Mouse (Mus musculus) hindbrain, postnatal 0 days (tissue): ENCODE data around the gene Hist1h4f. TPM values are rescaled to one million over a fixed set of nuclear protein-coding genes. Genes with fewer than 3 reads are reported as not detected.

Experiments used
- ATAC-seq: fragments of 200-750 bp; cut with Nextera tagmentation; 2 replicates; pipeline ENCODE4 v1.8.0; 2017; ENCODE audit warnings: mild to moderate bottlenecking, moderate TSS enrichment, moderate library complexity
- DNase-seq: peaks from one replicate; pipeline ENCODE4 v3.0.0-alpha.2; 2015; ENCODE audit warnings: low spot score
- H3K27ac ChIP-seq: fragments of 300-500 bp; sonication (generic); 2 replicates; pipeline ENCODE4 v1.5.1; 2014; ENCODE audit warnings: mild to moderate bottlenecking
- H3K27me3 ChIP-seq: fragments of 300-500 bp; sonication (generic); 2 replicates; pipeline ENCODE4 v1.6.1; 2014; ENCODE audit warnings: low read length, mixed read lengths; ENCODE audit not compliant: insufficient read depth
- H3K36me3 ChIP-seq: fragments of 300-500 bp; sonication (generic); 2 replicates; pipeline ENCODE4 v1.6.1; 2014; ENCODE audit warnings: low read length, mixed read lengths; ENCODE audit not compliant: insufficient read depth
- H3K4me1 ChIP-seq: fragments of 300-500 bp; sonication (generic); 2 replicates; pipeline ENCODE4 v1.6.1; 2014; ENCODE audit warnings: antibody characterized with exemption, low read length, mixed read lengths; ENCODE audit not compliant: insufficient read depth
- H3K4me2 ChIP-seq: fragments of 300-500 bp; sonication (generic); 2 replicates; pipeline ENCODE4 v1.6.1; 2014; ENCODE audit warnings: low read depth, mild to moderate bottlenecking, low read length, moderate library complexity, mixed read lengths
- H3K4me3 ChIP-seq: fragments of 300-500 bp; sonication (generic); 2 replicates; pipeline ENCODE4 v1.5.1; 2014; ENCODE audit warnings: low read length
- H3K9ac ChIP-seq: fragments of 300-500 bp; sonication (generic); replicated peaks from 2 replicates; pipeline ENCODE4 v1.6.1; 2014; ENCODE audit warnings: mild to moderate bottlenecking, low read length, moderate library complexity, mixed read lengths
- H3K9me3 ChIP-seq: fragments of 300-500 bp; sonication (generic); 2 replicates; pipeline ENCODE4 v1.6.1; 2016; ENCODE audit warnings: low read length, mixed read lengths
- CTCF ChIP-seq: IDR thresholded peaks from 2 replicates; pipeline ENCODE4 v1.5.1; 2016; ENCODE audit warnings: antibody characterized with exemption, control low read depth, low read depth
- WGBS: fragments of 180-500 bp; shearing (Covaris S2); extraction: QIAGEN DNeasy Blood & Tissue Kit; methylation state at CpG from one replicate; pipeline ENCODE4 v1.1.7; 2014; 5-methylcytosine and 5-hydroxymethylcytosine counted together
- polyA plus RNA-seq: library from polyadenylated mRNA; unstranded; fragments of >200 nt; fragmentation: Nextera tagmentation; extraction: Ambion mirVana; gene quantifications from 2 replicates; pipeline ENCODE4 v1.2.1, GENCODE M21; 2015
- total RNA-seq: library from RNA; depleted of rRNA; stranded (reverse); fragments of >200 nt; gene quantifications from 2 replicates; pipeline ENCODE4 v1.2.3, GENCODE M21; 2014

The Hist1h4f gene
- total and polyA plus RNA-seq, 2 experiments from 2014 or later = 2,344 TPM; not detected in 1

- under 1% methylated on average over 17 of the region's 17 CpGs for WGBS
- Histone ChIP-seq H3K4me2 (peak overlapping the region; percentile 62), H3K4me1 (no peaks in the 10 kb centered on the region), H3K9me3 (no peaks in the 10 kb centered on the region), H3K9ac (peak overlapping the region; percentile 51; the same call in 1 of the 2 replicates), H3K36me3 (no peaks in the 10 kb centered on the region), H3K27ac (peak overlapping the region; percentile 12; the same call in 1 of the 2 replicates), H3K4me3 (peak overlapping the region; percentile 37), H3K27me3 (no peaks in the 10 kb centered on the region)
- TF ChIP-seq CTCF = no peak
- peak; percentile 67; the same call in 1 of the 2 replicates for ATAC-seq
- DNase-seq = peak; percentile 97
Measured at GRCm38 (mm10) chr13:23526312-23526711, 25.1 kb downstream of the Hist1h4f start.

- ATAC-seq (no peak), DNase-seq (peak; percentile 28)
- Histone ChIP-seq H3K27ac (no peak overlapping the region), H3K9me3 (no peaks in the 10 kb centered on the region), H3K4me1 (no peaks in the 10 kb centered on the region), H3K9ac (no peak overlapping the region), H3K36me3 (no peaks in the 10 kb centered on the region), H3K27me3 (no peaks in the 10 kb centered on the region), H3K4me2 (peak overlapping the region; percentile 62), H3K4me3 (peak overlapping the region; percentile 37)
- 4% methylated on average over 10 of the region's 10 CpGs for WGBS
- no peak for TF ChIP-seq CTCF
Measured at GRCm38 (mm10) chr13:23525901-23526300, 25.5 kb downstream of the Hist1h4f start.

GRCm38 (mm10) chr13:23524654-23525053, 26.8 kb downstream of the Hist1h4f start:
- no peak overlapping the region for H3K4me2 ChIP-seq
- H3K9ac ChIP-seq = no peak overlapping the region
- DNase-seq (peak; percentile 88), ATAC-seq (peak; percentile 55; the same call in 1 of the 2 replicates)
- no peak overlapping the region for H3K27ac ChIP-seq
- no peak overlapping the region for H3K4me3 ChIP-seq
- no peaks in the 10 kb centered on the region for H3K4me1 ChIP-seq
- no peaks in the 10 kb centered on the region for H3K36me3 ChIP-seq
- H3K9me3 ChIP-seq = no peaks in the 10 kb centered on the region
- peak; percentile 93 for TF ChIP-seq CTCF
- H3K27me3 ChIP-seq = no peaks in the 10 kb centered on the region
- WGBS = 8% methylated on average over 5 of the region's 5 CpGs

- H3K27me3 ChIP-seq = no peaks in the 10 kb centered on the region
- H3K4me1 ChIP-seq = no peaks in the 10 kb centered on the region
- H3K9me3 ChIP-seq = no peaks in the 10 kb centered on the region
- no peak for ATAC-seq
- DNase-seq = no peak
- H3K27ac ChIP-seq = no peak overlapping the region
- H3K36me3 ChIP-seq = no peaks in the 10 kb centered on the region
- WGBS = 42% methylated on average over 5 of the region's 5 CpGs
- TF ChIP-seq CTCF = no peak
- H3K4me2 ChIP-seq = no peak overlapping the region
- H3K4me3 ChIP-seq = no peak overlapping the region
- H3K9ac ChIP-seq = no peak overlapping the region
Measured at GRCm38 (mm10) chr13:23523976-23524375, 27.5 kb downstream of the Hist1h4f start.

- H3K9ac ChIP-seq = no peak overlapping the region
- peak overlapping the region; percentile 37 for H3K4me2 ChIP-seq
- no peak for ATAC-seq
- DNase-seq = peak; percentile 76
- no peak overlapping the region for H3K27ac ChIP-seq
- H3K36me3 ChIP-seq = no peaks in the 10 kb centered on the region
- under 1% methylated on average over 14 of the region's 14 CpGs for WGBS
- no peaks in the 10 kb centered on the region for H3K4me1 ChIP-seq
- H3K4me3 ChIP-seq = peak overlapping the region; percentile 3; the same call in 1 of the 2 replicates
- no peaks in the 10 kb centered on the region for H3K9me3 ChIP-seq
- no peak for TF ChIP-seq CTCF
- H3K27me3 ChIP-seq = no peaks in the 10 kb centered on the region
Measured at GRCm38 (mm10) chr13:23521703-23522102, 29.7 kb downstream of the Hist1h4f start.

- Histone ChIP-seq H3K4me2 (peak overlapping the region; percentile 79), H3K4me3 (peak overlapping the region; percentile 52), H3K36me3 (no peaks in the 10 kb centered on the region), H3K9ac (no peak overlapping the region; the same call in 1 of the 2 replicates), H3K27me3 (no peaks in the 10 kb centered on the region), H3K27ac (no peak overlapping the region), H3K4me1 (no peaks in the 10 kb centered on the region), H3K9me3 (no peaks in the 10 kb centered on the region)
- peak; percentile 86 for DNase-seq
- ATAC-seq = peak; percentile 52; the same call in 1 of the 2 replicates
- WGBS = under 1% methylated on average over 10 of the region's 10 CpGs
- no peak for TF ChIP-seq CTCF
Measured at GRCm38 (mm10) chr13:23519416-23519815, 32.0 kb downstream of the Hist1h4f start.

- Histone ChIP-seq H3K27me3 (no peaks in the 10 kb centered on the region), H3K9me3 (no peaks in the 10 kb centered on the region), H3K9ac (no peak overlapping the region; the same call in 1 of the 2 replicates), H3K4me3 (peak overlapping the region; percentile 52), H3K4me2 (peak overlapping the region; percentile 79), H3K27ac (no peak overlapping the region), H3K4me1 (no peaks in the 10 kb centered on the region), H3K36me3 (no peaks in the 10 kb centered on the region)
- WGBS = 0% methylated on average over 6 of the region's 6 CpGs
- no peak for TF ChIP-seq CTCF
- peak; percentile 87 for DNase-seq
- peak; percentile 22; the same call in 1 of the 2 replicates for ATAC-seq
Measured at GRCm38 (mm10) chr13:23518885-23519284, 32.6 kb downstream of the Hist1h4f start.
